Mouse (Mus musculus) kidney, adult 2 months (tissue): Measurements from ENCODE around the gene Sfxn3.

Experiments used
- CTCF ChIP-seq: fragments of 200-500 bp; conservative IDR thresholded peaks from 2 replicates; pipeline ENCODE4 v1.5.1; 2011; ENCODE audit warnings: low read depth, mild to moderate bottlenecking, control low read depth, low read length, moderate library complexity, mixed read lengths; ENCODE audit not compliant: insufficient read depth, insufficient read length
- POLR2A ChIP-seq: fragments of 200-500 bp; IDR thresholded peaks from one replicate; pipeline ENCODE4 v1.6.1; 2011; ENCODE audit warnings: low read depth, low read length, control low read depth

GRCm38 (mm10) chr19:45074580-45075322 lies 27.4 kb downstream of the Sfxn3 start, which contains the start of gene Kazald1:
- TF ChIP-seq POLR2A: peak; percentile 92
- no peak for TF ChIP-seq CTCF
